Mouse (Mus musculus): ENCODE data around the gene Avpr2.

Gene Avpr2

GRCm38 (mm10) chrX:73916945-73917344 is 25.0 kb downstream of the Avpr2 start:
- DNase-seq (ENCODE audit: low spot score) = no peak

- no peak for DNase-seq (ENCODE audit: low spot score)
Measured at GRCm38 (mm10) chrX:73918631-73919030, 26.7 kb downstream of the Avpr2 start.

DNA sequence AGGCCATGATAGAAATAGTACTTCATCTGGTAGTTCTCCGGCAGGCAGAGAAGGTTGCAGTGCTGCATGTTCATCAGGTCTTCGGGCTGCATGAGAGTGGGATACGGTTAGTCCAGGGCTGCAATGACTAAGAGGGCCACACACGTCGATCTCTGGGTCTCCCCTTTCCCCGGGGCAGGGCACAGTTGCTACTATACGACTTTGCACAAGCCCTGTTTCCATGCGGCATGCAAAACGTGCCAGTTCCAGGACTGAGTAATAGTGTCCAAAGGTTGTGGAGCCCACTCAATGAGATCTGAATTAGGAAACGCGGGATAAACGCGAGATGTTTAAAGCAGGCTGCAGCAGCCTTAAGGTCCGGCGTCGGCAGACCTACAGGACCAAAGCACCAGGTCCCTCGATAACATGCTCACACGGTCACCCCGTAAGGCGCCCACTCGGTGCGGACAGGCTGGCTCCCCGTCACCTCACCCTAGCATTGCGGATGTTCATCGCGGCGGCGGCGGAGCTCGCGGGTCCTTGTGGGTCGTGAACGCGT is 29.5 kb downstream of the Avpr2 start:
- DNase-seq (ENCODE audit: low spot score) = no peak

- DNase-seq (ENCODE audit: low spot score) = peak; percentile 75
Measured at GRCm38 (mm10) chrX:73921823-73922549, 30.1 kb downstream of the Avpr2 start, which contains the start of the genes Arhgap4 and Naa10. TSS of gene Arhgap4 (minus strand) at chrX:73921870. TSS of gene Naa10 (minus strand) at chrX:73921944.

- DNase-seq (ENCODE audit: low spot score) = no peak
Measured at GRCm38 (mm10) chrX:73922550-73922882, 30.6 kb downstream of the Avpr2 start.

DNA sequence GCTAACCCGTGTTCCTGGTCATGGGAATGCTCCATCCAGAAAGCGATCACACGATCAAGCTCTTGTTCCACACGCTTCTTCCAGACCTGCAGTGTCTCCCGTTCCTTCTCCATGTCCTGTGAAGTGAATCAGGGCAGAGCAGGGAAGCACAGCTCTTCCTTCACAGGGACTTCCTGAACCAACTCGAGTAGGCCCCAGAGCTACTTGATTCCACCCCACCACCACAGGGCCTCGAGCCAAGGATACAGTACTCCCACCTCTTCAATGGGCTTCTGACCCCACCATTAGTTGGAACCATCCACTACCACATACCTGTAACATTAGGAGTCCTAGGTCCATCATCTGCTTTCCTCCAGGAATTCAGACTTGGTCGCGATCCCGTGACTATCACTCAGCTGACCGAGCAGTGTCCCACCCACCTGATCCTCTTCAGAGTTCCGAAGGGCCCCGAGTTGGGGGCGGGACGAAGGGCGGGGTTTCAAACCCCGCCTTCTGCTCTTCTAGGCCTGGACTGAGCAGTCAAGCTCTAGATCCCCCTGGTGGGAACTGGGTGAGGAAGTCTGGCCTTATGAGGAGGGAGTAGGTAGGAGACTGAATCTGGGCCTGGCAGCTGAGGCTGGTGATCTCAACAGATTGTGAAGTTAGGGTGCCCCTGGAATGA is 38.6 kb downstream of the Avpr2 start, which contains the start of gene Renbp:
TSS of gene Renbp (minus strand) at position 449 of the 661 bp plus-strand sequence.
- DNase-seq (ENCODE audit: low spot score) = no peak

- no peak for DNase-seq (ENCODE audit: low spot score)
Measured at GRCm38 (mm10) chrX:73931871-73932270, 40.0 kb downstream of the Avpr2 start.

DNA sequence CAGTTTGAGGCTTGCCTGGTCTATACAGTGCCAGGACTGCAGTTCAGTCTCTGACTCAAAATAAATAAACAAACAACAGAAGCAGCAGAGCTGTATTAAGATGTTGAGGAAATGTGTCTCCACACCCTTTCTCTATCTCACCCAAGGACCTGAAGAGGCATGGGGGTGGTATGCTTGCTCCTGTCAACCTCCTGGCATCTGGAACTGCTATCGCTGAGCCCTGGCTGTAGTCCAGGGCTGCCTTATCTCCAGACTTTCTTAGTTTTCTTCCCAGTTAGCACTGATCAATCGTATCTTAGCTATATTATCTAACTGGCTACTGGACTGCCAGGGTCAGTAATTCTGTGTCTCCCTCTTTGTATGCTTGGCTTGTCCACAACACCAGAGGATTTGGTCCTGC is 50.0 kb downstream of the Avpr2 start:
- DNase-seq (ENCODE audit: low spot score) = no peak

DNA sequence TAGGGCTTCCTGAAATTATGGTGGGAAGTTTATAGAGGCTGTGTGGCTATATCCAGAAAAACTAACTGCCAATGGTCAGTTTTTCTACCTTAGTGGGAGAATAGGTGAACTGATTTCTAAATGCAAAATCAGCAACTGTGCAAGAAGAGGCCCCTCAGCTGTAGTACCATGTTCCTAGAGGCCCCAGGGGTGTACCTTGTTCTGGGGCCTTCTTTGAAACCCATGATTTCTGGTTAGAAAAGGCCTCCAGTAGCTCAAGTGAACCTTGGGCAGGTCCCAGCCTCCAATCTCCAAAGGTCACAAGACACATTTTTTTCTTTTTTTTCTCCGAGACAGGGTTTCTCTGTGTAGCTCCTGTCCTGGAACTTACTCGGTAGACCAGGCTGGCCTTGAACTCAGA is 50.4 kb downstream of the Avpr2 start:
- no peak for DNase-seq (ENCODE audit: low spot score)

Measured in spleen, adult 12 weeks (tissue).